In the genomic region with DNA sequence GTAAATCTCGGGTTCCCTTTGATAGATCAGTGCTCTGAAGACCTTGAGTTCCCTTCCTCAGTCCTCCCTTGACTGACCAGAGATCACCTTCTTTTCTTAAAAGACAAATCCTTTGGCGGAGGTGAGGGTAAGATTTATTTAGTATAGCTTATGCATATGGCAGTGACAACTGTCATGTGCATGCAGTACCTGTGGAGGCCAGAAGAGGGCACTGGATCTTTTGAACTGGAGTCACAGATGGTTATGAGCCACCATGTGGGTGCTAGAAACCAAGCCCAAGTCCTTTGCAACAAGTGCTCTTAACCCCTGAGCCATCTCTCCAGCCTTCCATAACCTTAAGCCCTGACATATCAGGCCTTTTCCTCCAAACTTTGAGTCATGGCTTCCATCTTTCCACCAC, we compare ENCODE assay signal across 11 mouse cellular contexts.
DNase-seq lines count a peak whose midpoint lies in the region; ATAC-seq and TF ChIP-seq lines count a peak whose summit lies in the region.
"Had no signal": no experiment of that assay in that cellular context is flagged by ENCODE, and none has a peak within 500 bp of the region (broad histone marks: within the 10 kb centered on the region; RNA-seq: fewer than 3 reads in every experiment).

No protein-coding gene starts in this region.

- WGBS in heart, embryonic 14.5 days = 82% methylated on average over 2 of the region's 2 CpGs
- 93% methylated on average over 2 of the region's 2 CpGs for WGBS in liver, adult 2 months

- intact Hi-C loops in heart, postnatal 36 days (cut with DNase I) = no loop called here

- 0 out of 2 replicates have a peak, but pooled peaks have one; percentile 1 for TF ChIP-seq CTCF in liver, adult 2 months (IDR thresholded peaks at IDR 0.05; ENCODE audit: low read depth, low read length)

- no peak overlapping the region for H3K4me3 ChIP-seq in heart, embryonic 14.5 days (ENCODE audit: control insufficient read depth in 1 of 2, insufficient read depth in 1 of 2, low read depth in 1 of 2, low read length in 2 of 2)
- H3K4me3 ChIP-seq in liver, adult 2 months (ENCODE audit: insufficient read depth, low read depth, low read length) = no peak overlapping the region
- H3K4me3 ChIP-seq: erythroblast, embryonic 14.5 days; stomach, embryonic 15.5 days had no signal

- 0 out of 2 replicates have a peak overlapping the region, but pooled peaks have one; percentile 38 for H3K9ac ChIP-seq in heart, embryonic 14.5 days (ENCODE audit: low read length)
- no peak overlapping the region for H3K9ac ChIP-seq in liver, adult 2 months (ENCODE audit: low read depth, low read length)
- H3K9ac ChIP-seq: stomach, embryonic 15.5 days had no signal

- H3K27me3 ChIP-seq in heart, embryonic 14.5 days (ENCODE audit: control insufficient read depth, insufficient read depth, low read length) = no peaks in the 10 kb centered on the region
- H3K27me3 ChIP-seq in liver, adult 2 months (ENCODE audit: control insufficient read depth, insufficient read depth, low read length) = no peaks in the 10 kb centered on the region
- H3K27me3 ChIP-seq: stomach, embryonic 15.5 days had no signal

- ATAC-seq in heart, embryonic 14.5 days (ENCODE audit: insufficient number of reproducible peaks, insufficient read depth, low FRiP score, low read depth) = no peak

- no peak for DNase-seq in heart, postnatal 36 days
- DNase-seq in liver, adult 2 months (ENCODE audit: extremely low read depth, low read depth, low spot score) = no peak
- no peak for DNase-seq in liver
- DNase-seq in ES-CJ7 (ENCODE audit: low read depth, low spot score) = peak; percentile 64
- peak; percentile 20 for DNase-seq in brain, adult 2 months (ENCODE audit: low read depth, low spot score)
- no peak for DNase-seq in urinary bladder, postnatal 4 days (ENCODE audit: low spot score in 2 of 2)
- DNase-seq: right cerebral cortex, postnatal 25 days had no signal

- H3K27ac ChIP-seq in heart, embryonic 14.5 days (replicated peaks in 1 of 2; ENCODE audit: control insufficient read depth in 1 of 2, insufficient read depth in 1 of 2, low read depth in 2 of 2, low read length in 2 of 2) = no peak overlapping the region
- no peak overlapping the region for H3K27ac ChIP-seq in liver, adult 2 months (replicated peaks; ENCODE audit: insufficient read depth, low read depth, low read length)
- H3K27ac ChIP-seq: stomach, embryonic 15.5 days had no signal

- no peak overlapping the region for H3K4me2 ChIP-seq in heart, embryonic 14.5 days (ENCODE audit: low read length)
- H3K4me2 ChIP-seq: stomach, embryonic 15.5 days had no signal

- peaks cover 5 to 11% of the 10 kb centered on the region in 2 experiments for H3K4me1 ChIP-seq in heart, embryonic 14.5 days (ENCODE audit: control insufficient read depth in 2 of 2, insufficient read depth in 2 of 2, low read length in 2 of 2)
- 0 out of 2 replicates have a peak, but pooled peaks cover 1% of the 10 kb centered on the region for H3K4me1 ChIP-seq in liver, adult 2 months (ENCODE audit: control insufficient read depth, insufficient read depth, low read length)
- H3K4me1 ChIP-seq: stomach, embryonic 15.5 days had no signal

- no peak for TF ChIP-seq POLR2A in liver, adult 2 months (IDR thresholded peaks at IDR 0.05; ENCODE audit: extremely low read depth, insufficient read depth, low read length)

- H3K9me3 ChIP-seq in heart, embryonic 14.5 days (ENCODE audit: control insufficient read depth, low read length) = peaks cover 5% of the 10 kb centered on the region; the same call in 1 of the 2 replicates
- H3K9me3 ChIP-seq: stomach, embryonic 15.5 days had no signal

- H3K36me3 ChIP-seq in heart, embryonic 14.5 days (ENCODE audit: control insufficient read depth, insufficient read depth, low read length) = no peaks in the 10 kb centered on the region
- no peaks in the 10 kb centered on the region for H3K36me3 ChIP-seq in liver, adult 2 months (ENCODE audit: control insufficient read depth, insufficient read depth, low read length)
- H3K36me3 ChIP-seq: G1E; stomach, embryonic 15.5 days had no signal

- no peaks in the 10 kb centered on the region for H3K79me2 ChIP-seq in liver, adult 2 months (ENCODE audit: control insufficient read depth, insufficient read depth, low read length)

Comparison
In these comparisons a context has a peak if more than half of its experiments do, and no peak if none do; other contexts are left out.
1. DNase-seq: peak in ES-CJ7 (single experiment) and brain, adult 2 months (single experiment); none in heart, postnatal 36 days (0 of 2), liver, adult 2 months (single experiment), liver (single experiment) and urinary bladder, postnatal 4 days (0 of 2).